Mouse (Mus musculus) right cerebral cortex, postnatal 25 days (tissue): ENCODE data around the gene Pbxip1.

Experiments
- DNase-seq: peaks from one replicate; pipeline ENCODE4 v3.0.0; 2022

Pbxip1 gene

GRCm38 (mm10) chr3:89490790-89491189, 54.3 kb downstream of the Pbxip1 start:
- no peak for DNase-seq

DNA sequence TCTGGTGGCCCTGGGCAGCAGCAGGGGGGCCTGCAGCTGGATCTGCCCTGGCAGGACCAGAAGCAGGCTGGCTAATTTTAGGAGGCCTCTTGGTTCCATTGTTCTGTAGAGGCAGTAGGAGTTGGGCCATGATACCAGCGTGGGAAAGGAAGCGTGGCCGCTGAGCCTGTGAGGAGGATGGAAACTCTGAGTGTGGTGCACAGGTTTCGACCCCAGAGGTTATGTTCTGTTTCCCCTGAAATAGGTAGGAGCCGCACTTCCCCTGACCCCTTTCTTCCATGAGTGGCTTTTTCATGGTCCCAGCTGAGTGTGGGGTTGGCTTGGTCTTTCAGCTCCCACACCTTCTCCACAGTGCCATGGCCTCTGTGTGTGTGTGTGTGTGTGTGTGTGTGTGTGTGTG, 55.1 kb downstream of the Pbxip1 start:
- DNase-seq: no peak

- no peak for DNase-seq
These were observed 56.2 kb downstream of the Pbxip1 start for GRCm38 (mm10) chr3:89492701-89493151.

- no peak for DNase-seq
These were observed 58.1 kb downstream of the Pbxip1 start for GRCm38 (mm10) chr3:89494630-89495029.

- no peak for DNase-seq
These were observed 59.9 kb downstream of the Pbxip1 start for GRCm38 (mm10) chr3:89496366-89496765.

- DNase-seq: no peak
These were observed 63.2 kb downstream of the Pbxip1 start for GRCm38 (mm10) chr3:89499696-89500095.
